Mouse (Mus musculus): ENCODE results near the gene Rsbn1l.
"Not testable (repeated sequence)": the region's sequence is repeated elsewhere in the genome, so short reads cannot be mapped to it uniquely, and the experiment has no call there.

Rsbn1l gene

GRCm38 (mm10) chr5:20950093-20950492 lies 6.1 kb downstream of the Rsbn1l start:
- DNase-seq = peak in 1 of 2 experiments; percentile 32

GRCm38 (mm10) chr5:20946906-20947305 lies 9.3 kb downstream of the Rsbn1l start:
- no peak for DNase-seq

- DNase-seq = no peak
These were observed 11.0 kb downstream of the Rsbn1l start for GRCm38 (mm10) chr5:20944961-20945748.

- not testable (repeated sequence) for DNase-seq
These were observed 12.4 kb downstream of the Rsbn1l start for GRCm38 (mm10) chr5:20943791-20944190.

- no peak for DNase-seq
These were observed 13.7 kb downstream of the Rsbn1l start for GRCm38 (mm10) chr5:20942523-20942922.

- DNase-seq = peak; percentile 48 to 71
These were observed 15.0 kb downstream of the Rsbn1l start for GRCm38 (mm10) chr5:20941205-20941604.

- DNase-seq = peak; percentile 43 to 60
These were observed 15.5 kb downstream of the Rsbn1l start for GRCm38 (mm10) chr5:20940696-20941095.

GRCm38 (mm10) chr5:20940040-20940571 lies 16.1 kb downstream of the Rsbn1l start:
- no peak for DNase-seq

- no peak for DNase-seq
These were observed 17.7 kb downstream of the Rsbn1l start for GRCm38 (mm10) chr5:20938523-20938922.

- no peak for DNase-seq
These were observed 20.3 kb downstream of the Rsbn1l start for GRCm38 (mm10) chr5:20935934-20936333.

- no peak for DNase-seq
These were observed 23.6 kb downstream of the Rsbn1l start for GRCm38 (mm10) chr5:20932585-20932984.

GRCm38 (mm10) chr5:20931300-20931699 lies 24.9 kb downstream of the Rsbn1l start:
- no peak for DNase-seq

GRCm38 (mm10) chr5:20930430-20930829 lies 25.8 kb downstream of the Rsbn1l start:
- DNase-seq = no peak

GRCm38 (mm10) chr5:20929669-20930151 lies 26.5 kb downstream of the Rsbn1l start:
- DNase-seq = no peak

- DNase-seq = no peak
These were observed 30.7 kb downstream of the Rsbn1l start for GRCm38 (mm10) chr5:20925451-20925850.

GRCm38 (mm10) chr5:20924608-20925007 lies 31.6 kb downstream of the Rsbn1l start:
- DNase-seq = no peak

- DNase-seq = peak; percentile 22 to 25
These were observed 36.6 kb downstream of the Rsbn1l start for GRCm38 (mm10) chr5:20919566-20919965.

- DNase-seq = no peak
These were observed 37.2 kb downstream of the Rsbn1l start for GRCm38 (mm10) chr5:20918967-20919366.

- DNase-seq = peak; percentile 87 to 89
These were observed 42.6 kb downstream of the Rsbn1l start for GRCm38 (mm10) chr5:20913372-20914275.

- no peak for DNase-seq
These were observed 44.5 kb downstream of the Rsbn1l start for GRCm38 (mm10) chr5:20911741-20912140.

GRCm38 (mm10) chr5:20906191-20906590 lies 50.0 kb downstream of the Rsbn1l start:
- no peak for DNase-seq

GRCm38 (mm10) chr5:20905437-20905836 lies 50.8 kb downstream of the Rsbn1l start:
- DNase-seq = no peak

- DNase-seq = no peak
These were observed 51.6 kb downstream of the Rsbn1l start for GRCm38 (mm10) chr5:20904647-20905046.
